Mouse (Mus musculus): ENCODE data around the gene Celf5. TPM values are rescaled to one million over a fixed set of nuclear protein-coding genes. Genes with fewer than 3 reads are reported as not detected.

Gene Celf5
- 0.60 TPM in 1 of 2 replicates, not detected in the other for total RNA-seq (2017)

DNA sequence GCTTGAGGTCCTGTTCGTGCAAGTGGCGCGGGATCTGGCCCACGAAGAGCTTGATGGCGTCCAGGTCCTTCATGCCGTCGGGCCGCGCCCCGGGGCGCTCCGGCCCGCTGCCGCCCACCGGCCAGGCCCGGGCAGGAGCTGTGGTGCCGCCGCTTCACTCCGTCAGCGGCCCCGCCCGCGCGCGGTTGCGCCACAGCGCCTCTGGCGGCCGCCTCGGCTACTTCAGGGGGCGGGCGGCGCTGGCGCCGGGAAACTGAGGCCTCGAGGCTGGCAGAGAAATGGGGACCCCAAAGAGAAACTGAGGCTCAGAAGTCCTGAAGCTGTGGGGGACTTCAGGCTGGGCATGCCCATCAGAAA lies at the start of gene Celf5:
Gene Celf5 (minus strand): TSS at position 177 of the 357 bp plus-strand sequence.
- ATAC-seq (replicated peaks in 1 of 2; ENCODE audit: insufficient read depth in 1 of 2, low FRiP score in 2 of 2, low TSS enrichment in 1 of 2, low read depth in 1 of 2, poor library complexity in 2 of 2, severe bottlenecking in 2 of 2) = peak; percentile 33 to 39; a peak in 1 of 4 replicates

DNA sequence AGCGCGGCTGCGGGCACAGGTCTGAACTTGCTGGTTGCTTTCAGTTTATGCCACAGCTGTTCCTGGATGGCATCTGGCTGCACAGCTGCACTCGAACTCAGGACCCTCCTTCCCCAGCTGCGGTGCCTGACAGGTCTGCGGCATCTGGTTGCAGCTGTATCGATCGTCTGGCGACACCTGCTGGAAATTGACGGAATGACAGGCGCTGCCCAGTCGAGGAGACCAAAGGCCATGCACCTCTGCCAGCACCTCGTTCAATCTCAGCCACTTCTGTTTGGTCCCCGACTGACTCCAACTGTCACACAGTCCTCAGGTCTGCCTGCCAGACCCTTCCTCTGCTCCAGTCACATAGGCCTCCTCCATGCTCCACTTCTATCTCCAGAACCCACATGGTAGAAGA lies 44.3 kb upstream of the Celf5 start:
- peak; percentile 35 to 55 for ATAC-seq (replicated peaks in 1 of 2; ENCODE audit: insufficient read depth in 1 of 2, low FRiP score in 2 of 2, low TSS enrichment in 1 of 2, low read depth in 1 of 2, poor library complexity in 2 of 2, severe bottlenecking in 2 of 2)

DNA sequence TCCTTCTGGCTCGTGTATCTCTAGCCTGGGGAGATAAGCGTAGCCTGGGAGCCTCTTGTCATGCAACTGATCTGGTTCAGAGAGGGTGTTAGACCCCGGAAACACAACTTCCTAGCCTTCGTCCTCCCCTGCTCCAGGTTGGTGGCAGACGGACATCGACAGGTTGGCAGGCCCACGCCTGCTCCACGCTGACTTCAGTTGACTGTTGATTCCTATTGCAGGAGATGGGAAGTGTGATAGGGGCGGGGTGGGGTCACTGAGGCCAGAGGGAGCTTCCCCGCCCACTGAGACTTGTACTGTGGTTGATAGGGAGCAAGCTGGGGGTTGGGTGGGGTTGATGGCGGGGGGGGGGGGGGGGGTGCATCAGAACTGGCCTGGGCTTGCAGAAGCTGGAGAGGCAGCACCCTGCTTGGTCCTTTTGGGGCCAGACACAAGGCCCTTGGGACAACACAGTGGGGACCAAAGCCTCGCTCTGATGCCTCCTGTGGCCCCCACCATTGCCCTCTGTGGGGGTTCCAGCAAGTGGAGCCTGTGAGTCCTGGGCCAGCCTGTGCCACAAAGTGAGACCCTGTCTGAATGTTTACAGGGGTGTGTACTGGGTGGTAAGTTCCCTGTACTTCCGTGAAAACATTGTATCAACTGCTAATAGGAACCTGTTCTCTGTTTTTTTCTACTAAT lies 42.6 kb upstream of the Celf5 start:
- 0 out of 4 replicates have a peak, but pooled peaks of 1 of the 2 experiments have one; percentile 6 for ATAC-seq (replicated peaks in 1 of 2; ENCODE audit: insufficient read depth in 1 of 2, low FRiP score in 2 of 2, low TSS enrichment in 1 of 2, low read depth in 1 of 2, poor library complexity in 2 of 2, severe bottlenecking in 2 of 2)

GRCm38 (mm10) chr10:81524051-81524605 lies 41.6 kb upstream of the Celf5 start, which contains the start of gene Gna15:
Gene Gna15, minus strand, starts transcription at chr10:81524225.
- ATAC-seq (replicated peaks in 1 of 2; ENCODE audit: insufficient read depth in 1 of 2, low FRiP score in 2 of 2, low TSS enrichment in 1 of 2, low read depth in 1 of 2, poor library complexity in 2 of 2, severe bottlenecking in 2 of 2) = peak; percentile 62 to 66

GRCm38 (mm10) chr10:81523570-81523969 lies 41.1 kb upstream of the Celf5 start:
- no peak; a peak in 1 of 4 replicates for ATAC-seq (replicated peaks in 1 of 2; ENCODE audit: insufficient read depth in 1 of 2, low FRiP score in 2 of 2, low TSS enrichment in 1 of 2, low read depth in 1 of 2, poor library complexity in 2 of 2, severe bottlenecking in 2 of 2)

GRCm38 (mm10) chr10:81523142-81523541 lies 40.6 kb upstream of the Celf5 start:
- ATAC-seq (replicated peaks in 1 of 2; ENCODE audit: insufficient read depth in 1 of 2, low FRiP score in 2 of 2, low TSS enrichment in 1 of 2, low read depth in 1 of 2, poor library complexity in 2 of 2, severe bottlenecking in 2 of 2) = no peak

GRCm38 (mm10) chr10:81519978-81520365 lies 37.5 kb upstream of the Celf5 start:
- ATAC-seq (replicated peaks in 1 of 2; ENCODE audit: insufficient read depth in 1 of 2, low FRiP score in 2 of 2, low TSS enrichment in 1 of 2, low read depth in 1 of 2, poor library complexity in 2 of 2, severe bottlenecking in 2 of 2) = no peak

- ATAC-seq (replicated peaks in 1 of 2; ENCODE audit: insufficient read depth in 1 of 2, low FRiP score in 2 of 2, low TSS enrichment in 1 of 2, low read depth in 1 of 2, poor library complexity in 2 of 2, severe bottlenecking in 2 of 2) = peak; percentile 75 to 85
Measured at GRCm38 (mm10) chr10:81519227-81519977, 36.9 kb upstream of the Celf5 start.

- ATAC-seq (replicated peaks in 1 of 2; ENCODE audit: insufficient read depth in 1 of 2, low FRiP score in 2 of 2, low TSS enrichment in 1 of 2, low read depth in 1 of 2, poor library complexity in 2 of 2, severe bottlenecking in 2 of 2) = peak in 1 of 2 experiments; percentile 21; a peak in 1 of 4 replicates
Measured at GRCm38 (mm10) chr10:81518546-81518945, 36.0 kb upstream of the Celf5 start.

- peak; percentile 13 to 51; a peak in 3 of 4 replicates for ATAC-seq (replicated peaks in 1 of 2; ENCODE audit: insufficient read depth in 1 of 2, low FRiP score in 2 of 2, low TSS enrichment in 1 of 2, low read depth in 1 of 2, poor library complexity in 2 of 2, severe bottlenecking in 2 of 2)
Measured at GRCm38 (mm10) chr10:81517227-81517626, 34.7 kb upstream of the Celf5 start.

GRCm38 (mm10) chr10:81513798-81514197 lies 31.3 kb upstream of the Celf5 start:
- no peak for ATAC-seq (replicated peaks in 1 of 2; ENCODE audit: insufficient read depth in 1 of 2, low FRiP score in 2 of 2, low TSS enrichment in 1 of 2, low read depth in 1 of 2, poor library complexity in 2 of 2, severe bottlenecking in 2 of 2)

DNA sequence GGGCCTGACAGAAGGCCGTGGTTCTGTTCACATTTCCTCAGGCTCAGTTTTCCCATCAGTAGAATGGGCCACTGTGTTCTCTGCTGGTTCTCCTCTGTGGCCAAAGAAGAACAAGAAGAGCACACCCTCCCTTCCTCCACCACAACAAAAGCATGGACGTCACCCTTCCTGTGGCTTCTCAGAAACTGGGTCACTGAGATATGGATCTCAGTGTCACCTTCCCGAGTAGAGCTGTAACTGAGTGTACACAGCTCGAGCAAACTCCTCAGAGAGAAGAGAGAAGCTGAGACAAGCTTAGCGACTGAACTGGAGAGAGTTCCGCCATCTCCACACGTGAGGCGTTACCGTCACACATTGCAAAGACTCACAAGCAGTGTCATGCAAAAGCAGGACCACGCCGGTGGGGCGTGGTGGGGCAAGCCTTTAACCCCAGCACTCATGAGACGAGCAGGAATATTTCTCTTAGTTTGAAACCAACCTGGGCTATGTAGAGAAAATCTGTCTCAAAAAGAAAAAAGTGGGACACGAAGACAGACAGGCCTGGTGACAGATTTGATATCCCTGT lies 27.8 kb upstream of the Celf5 start:
- ATAC-seq (replicated peaks in 1 of 2; ENCODE audit: insufficient read depth in 1 of 2, low FRiP score in 2 of 2, low TSS enrichment in 1 of 2, low read depth in 1 of 2, poor library complexity in 2 of 2, severe bottlenecking in 2 of 2) = no peak

GRCm38 (mm10) chr10:81507691-81508489 lies 25.4 kb upstream of the Celf5 start:
- no peak for ATAC-seq (replicated peaks in 1 of 2; ENCODE audit: insufficient read depth in 1 of 2, low FRiP score in 2 of 2, low TSS enrichment in 1 of 2, low read depth in 1 of 2, poor library complexity in 2 of 2, severe bottlenecking in 2 of 2)

GRCm38 (mm10) chr10:81507095-81507494 lies 24.6 kb upstream of the Celf5 start:
- ATAC-seq (replicated peaks in 1 of 2; ENCODE audit: insufficient read depth in 1 of 2, low FRiP score in 2 of 2, low TSS enrichment in 1 of 2, low read depth in 1 of 2, poor library complexity in 2 of 2, severe bottlenecking in 2 of 2) = no peak

GRCm38 (mm10) chr10:81505016-81505664 lies 22.6 kb upstream of the Celf5 start:
- ATAC-seq (replicated peaks in 1 of 2; ENCODE audit: insufficient read depth in 1 of 2, low FRiP score in 2 of 2, low TSS enrichment in 1 of 2, low read depth in 1 of 2, poor library complexity in 2 of 2, severe bottlenecking in 2 of 2) = no peak

GRCm38 (mm10) chr10:81502658-81503057 lies 20.1 kb upstream of the Celf5 start:
- ATAC-seq (replicated peaks in 1 of 2; ENCODE audit: insufficient read depth in 1 of 2, low FRiP score in 2 of 2, low TSS enrichment in 1 of 2, low read depth in 1 of 2, poor library complexity in 2 of 2, severe bottlenecking in 2 of 2) = peak; percentile 58 to 63

GRCm38 (mm10) chr10:81501863-81502262 lies 19.4 kb upstream of the Celf5 start:
- no peak for ATAC-seq (replicated peaks in 1 of 2; ENCODE audit: insufficient read depth in 1 of 2, low FRiP score in 2 of 2, low TSS enrichment in 1 of 2, low read depth in 1 of 2, poor library complexity in 2 of 2, severe bottlenecking in 2 of 2)

Measured in hematopoietic stem cell, adult 5-6 weeks (primary cell).